Mouse (Mus musculus): ENCODE measurements at regions not wholly inside any gene's neighbourhood (a gene's known extent, or its start where the extent isn't known, plus 50 kb on each side); places are given as distances from the start of the nearest gene placed in this dataset.

DNA sequence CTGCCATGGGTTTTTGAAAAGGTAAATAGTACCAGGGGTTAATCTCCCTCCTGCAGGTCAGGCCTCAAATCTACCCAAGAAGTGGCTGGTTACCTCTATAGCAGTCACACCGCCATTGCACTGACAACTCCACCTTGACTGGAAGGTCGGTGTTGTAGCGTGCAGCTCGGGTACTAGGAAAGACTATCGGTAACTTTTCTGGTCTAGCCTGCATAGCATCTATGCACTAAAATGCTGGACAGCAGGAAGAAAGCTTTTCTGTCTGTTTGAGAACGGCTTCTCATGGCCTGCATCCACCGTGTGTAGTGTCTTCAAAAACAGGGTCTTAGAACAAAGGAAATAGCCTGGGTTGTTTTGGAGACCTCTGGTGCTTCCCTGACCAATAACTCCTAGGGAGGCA is 88.8 kb downstream of the Bms1 start:
- TF ChIP-seq CTCF (IDR thresholded peaks at IDR 0.05): no peak
- Histone ChIP-seq H3K4me3 (no peak overlapping the region), H3K27ac (no peak overlapping the region)
- DNase-seq (ENCODE audit: extremely low spot score in 1 of 2, low spot score in 2 of 2): no peak
- intact Hi-C loops (cut with DNase I): no loop called here

DNA sequence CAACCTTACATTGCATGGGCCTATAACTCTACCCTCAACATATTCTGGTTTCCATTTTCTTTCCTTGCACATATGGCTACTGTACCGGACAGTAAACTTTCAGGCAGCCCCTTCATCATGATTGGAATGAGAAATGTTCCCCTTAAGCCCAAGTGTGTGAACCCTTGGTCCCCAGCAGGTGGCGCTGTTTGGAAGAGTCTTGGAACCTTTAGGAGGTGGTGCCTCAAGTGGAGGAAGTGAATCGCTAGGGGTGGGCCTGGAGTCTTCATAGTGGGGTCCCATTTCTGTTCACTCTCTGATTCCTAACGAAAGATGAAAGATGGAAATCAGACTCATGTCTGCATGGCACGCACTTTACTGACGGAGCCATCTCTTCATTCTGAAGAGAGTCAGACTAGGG is 91.8 kb downstream of the Bms1 start:
- DNase-seq (ENCODE audit: extremely low spot score in 1 of 2, low spot score in 2 of 2): no peak
- no peak overlapping the region for H3K4me3 ChIP-seq
- TF ChIP-seq CTCF (IDR thresholded peaks at IDR 0.05): peak; percentile 15; the same call in 1 of the 2 replicates
- H3K27ac ChIP-seq: no peak overlapping the region
- intact Hi-C loops (cut with DNase I): no loop called here

DNA sequence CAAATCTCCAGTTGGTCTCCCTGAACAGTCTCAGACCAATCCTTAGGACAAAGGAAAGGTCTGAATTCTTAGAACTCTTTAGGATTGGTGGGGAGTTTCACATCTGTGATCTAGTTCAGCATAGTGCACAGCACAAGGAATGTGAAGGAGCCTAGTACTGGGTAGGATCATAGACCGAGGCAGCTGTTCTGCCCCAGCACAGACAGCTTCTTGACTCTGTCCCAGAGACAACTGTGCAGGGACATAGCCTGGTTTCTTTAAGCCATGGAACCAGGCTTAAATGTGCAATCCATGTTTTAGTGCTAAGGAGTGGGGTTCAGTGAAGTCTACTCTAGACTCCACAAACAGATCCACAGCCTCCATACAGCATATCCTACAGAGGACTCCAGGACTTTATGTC is 93.6 kb downstream of the Bms1 start:
- intact Hi-C loops (cut with DNase I): no loop called here
- Histone ChIP-seq H3K4me3 (no peak overlapping the region), H3K27ac (no peak overlapping the region)
- no peak for TF ChIP-seq CTCF (IDR thresholded peaks at IDR 0.05)
- DNase-seq (ENCODE audit: extremely low spot score in 1 of 2, low spot score in 2 of 2): no peak

DNA sequence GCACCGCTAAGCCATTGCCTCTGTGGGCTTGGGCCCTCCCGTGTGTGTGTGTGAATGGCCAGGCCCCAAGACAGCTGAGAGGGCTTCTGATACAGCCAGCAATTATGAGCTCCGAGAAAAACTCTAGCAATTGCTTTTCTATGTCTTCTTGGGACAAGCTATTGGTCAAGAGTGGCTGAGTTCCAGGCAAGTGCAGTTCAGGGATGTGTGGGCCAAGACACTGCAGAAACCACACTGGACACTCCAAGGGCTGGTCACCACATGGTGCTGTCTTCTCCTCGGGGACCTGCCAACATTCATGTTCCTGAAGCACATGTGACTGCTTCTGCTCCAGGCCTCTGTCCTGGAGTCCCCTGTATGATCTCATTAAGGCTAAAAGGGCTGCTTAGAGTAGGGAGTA is 94.7 kb downstream of the Bms1 start:
- Histone ChIP-seq H3K4me3 (no peak overlapping the region), H3K27ac (no peak overlapping the region)
- intact Hi-C loops (cut with DNase I): no loop called here
- TF ChIP-seq CTCF (IDR thresholded peaks at IDR 0.05): no peak
- no peak for DNase-seq (ENCODE audit: extremely low spot score in 1 of 2, low spot score in 2 of 2)

DNA sequence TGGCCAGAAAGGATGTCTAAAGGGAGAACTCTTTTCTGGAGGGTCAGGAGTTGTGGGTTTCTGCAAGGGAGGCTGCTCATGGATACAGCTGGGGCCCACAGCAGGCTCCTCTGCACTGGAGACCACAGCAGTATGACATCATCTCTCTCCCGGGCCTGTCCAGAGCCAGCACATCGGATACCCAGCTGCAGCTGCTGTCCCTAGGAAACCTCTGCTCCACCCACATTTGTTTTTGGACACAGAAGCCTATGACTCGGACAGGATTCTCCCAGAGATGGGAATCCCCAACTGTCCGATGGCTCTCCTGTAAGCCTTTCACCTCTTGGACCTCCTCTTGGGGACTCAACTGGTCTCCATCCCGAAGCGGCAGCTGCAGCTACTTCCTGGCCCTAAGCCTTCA is 96.2 kb downstream of the Bms1 start:
- TF ChIP-seq CTCF (IDR thresholded peaks at IDR 0.05): no peak
- DNase-seq (ENCODE audit: extremely low spot score in 1 of 2, low spot score in 2 of 2): no peak
- Histone ChIP-seq H3K4me3 (no peak overlapping the region), H3K27ac (no peak overlapping the region)
- intact Hi-C loops (cut with DNase I): no loop called here

DNA sequence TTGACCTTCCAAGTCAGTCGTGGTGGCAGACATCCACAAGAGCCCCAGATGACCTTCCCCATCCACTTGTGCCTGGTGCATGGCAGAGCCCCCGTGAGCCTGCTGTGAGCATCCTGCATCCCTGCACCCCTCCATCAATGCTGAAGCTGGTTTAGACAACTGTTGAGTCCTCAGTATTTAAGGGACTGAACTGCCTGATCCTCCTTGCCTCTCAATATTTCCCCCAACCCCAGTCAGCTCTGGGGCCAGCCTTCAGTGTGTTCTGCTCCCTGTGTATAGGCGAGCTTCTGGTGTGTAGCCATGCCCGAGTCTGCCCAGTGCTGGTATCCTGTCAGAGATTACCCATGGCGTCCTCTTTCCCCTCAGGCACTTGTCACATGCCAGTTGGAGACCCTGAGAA is 96.6 kb downstream of the Bms1 start:
- TF ChIP-seq CTCF (IDR thresholded peaks at IDR 0.05): no peak
- intact Hi-C loops (cut with DNase I): no loop called here
- no peak for DNase-seq (ENCODE audit: extremely low spot score in 1 of 2, low spot score in 2 of 2)
- Histone ChIP-seq H3K4me3 (no peak overlapping the region), H3K27ac (no peak overlapping the region)

DNA sequence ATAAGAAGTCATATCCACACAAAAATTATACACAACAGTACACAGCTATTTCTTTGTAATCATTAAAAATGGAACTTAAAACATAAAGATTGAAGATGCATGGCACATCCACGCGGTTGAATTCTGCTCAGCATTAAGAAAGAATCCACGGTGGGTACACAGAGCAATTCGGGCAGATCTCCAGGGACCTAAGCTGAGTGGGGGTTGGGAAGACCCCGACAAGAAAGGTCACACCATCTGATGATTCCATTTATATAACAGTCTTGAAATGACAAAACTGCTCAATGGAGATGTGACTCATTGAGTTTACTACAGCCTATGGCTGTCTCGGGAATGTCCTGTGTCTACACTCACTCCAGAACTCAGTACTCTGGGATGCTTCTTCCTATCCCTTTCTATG is 97.2 kb downstream of the Bms1 start:
- no peak for DNase-seq (ENCODE audit: extremely low spot score in 1 of 2, low spot score in 2 of 2)
- TF ChIP-seq CTCF (IDR thresholded peaks at IDR 0.05): no peak

DNA sequence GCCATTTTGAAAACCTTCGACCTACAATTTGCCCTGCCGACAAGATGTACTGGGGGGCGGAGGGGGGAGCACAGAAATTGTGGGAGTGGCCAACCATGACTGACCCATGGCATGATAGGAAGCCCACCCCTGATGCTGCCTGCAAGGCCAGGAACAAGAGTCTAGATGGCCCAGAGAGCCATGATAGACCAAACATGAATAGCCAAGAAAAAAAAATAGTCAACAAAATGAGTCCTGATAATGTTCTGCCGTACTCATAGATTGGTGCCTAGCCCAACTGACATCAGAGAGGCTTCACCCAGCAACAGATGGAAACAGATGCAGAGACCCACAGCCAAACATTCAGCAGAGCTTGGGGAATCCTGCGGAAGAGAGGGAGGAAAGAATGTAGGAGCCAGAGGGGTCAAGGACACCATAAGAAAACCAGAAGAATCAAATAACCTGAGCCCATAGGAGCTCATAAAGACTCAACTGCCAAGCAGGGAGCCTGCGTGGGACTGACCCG is 99.2 kb downstream of the Bms1 start:
- intact Hi-C loops (cut with DNase I): no loop called here
- H3K27ac ChIP-seq: no peak overlapping the region
- DNase-seq (ENCODE audit: extremely low spot score in 1 of 2, low spot score in 2 of 2): no peak
- TF ChIP-seq CTCF (IDR thresholded peaks at IDR 0.05): no peak
- H3K4me3 ChIP-seq: no peak overlapping the region

More for the DNA sequence above, 97.2 kb downstream of the Bms1 start:
- Histone ChIP-seq H3K27ac (no peak overlapping the region), H3K4me3 (no peak overlapping the region)
- intact Hi-C loops (cut with DNase I): no loop called here

DNA sequence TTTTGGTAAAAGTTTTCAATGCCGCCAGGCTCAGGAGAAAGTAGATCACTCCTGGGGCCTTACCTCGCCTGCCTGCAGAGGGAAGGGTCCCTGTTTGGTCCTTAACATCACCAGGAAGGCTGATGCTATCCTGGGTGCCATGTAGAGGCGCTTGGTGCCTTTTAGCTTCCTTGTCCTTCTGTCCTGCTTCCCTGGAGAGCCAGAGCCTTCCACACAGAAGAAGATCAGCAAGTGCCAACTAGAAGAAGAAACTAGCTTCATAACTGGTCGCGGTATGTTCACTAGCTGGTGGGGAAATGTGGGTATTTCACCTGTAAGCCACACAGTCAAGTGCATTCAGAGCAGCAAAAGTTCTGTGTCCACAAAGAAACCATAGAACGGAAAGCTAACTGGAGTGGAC is 103.4 kb downstream of the Bms1 start:
- no peak for DNase-seq (ENCODE audit: extremely low spot score in 1 of 2, low spot score in 2 of 2)
- H3K4me3 ChIP-seq: no peak overlapping the region
- TF ChIP-seq CTCF (IDR thresholded peaks at IDR 0.05): no peak
- no peak overlapping the region for H3K27ac ChIP-seq
- intact Hi-C loops (cut with DNase I): no loop called here

DNA sequence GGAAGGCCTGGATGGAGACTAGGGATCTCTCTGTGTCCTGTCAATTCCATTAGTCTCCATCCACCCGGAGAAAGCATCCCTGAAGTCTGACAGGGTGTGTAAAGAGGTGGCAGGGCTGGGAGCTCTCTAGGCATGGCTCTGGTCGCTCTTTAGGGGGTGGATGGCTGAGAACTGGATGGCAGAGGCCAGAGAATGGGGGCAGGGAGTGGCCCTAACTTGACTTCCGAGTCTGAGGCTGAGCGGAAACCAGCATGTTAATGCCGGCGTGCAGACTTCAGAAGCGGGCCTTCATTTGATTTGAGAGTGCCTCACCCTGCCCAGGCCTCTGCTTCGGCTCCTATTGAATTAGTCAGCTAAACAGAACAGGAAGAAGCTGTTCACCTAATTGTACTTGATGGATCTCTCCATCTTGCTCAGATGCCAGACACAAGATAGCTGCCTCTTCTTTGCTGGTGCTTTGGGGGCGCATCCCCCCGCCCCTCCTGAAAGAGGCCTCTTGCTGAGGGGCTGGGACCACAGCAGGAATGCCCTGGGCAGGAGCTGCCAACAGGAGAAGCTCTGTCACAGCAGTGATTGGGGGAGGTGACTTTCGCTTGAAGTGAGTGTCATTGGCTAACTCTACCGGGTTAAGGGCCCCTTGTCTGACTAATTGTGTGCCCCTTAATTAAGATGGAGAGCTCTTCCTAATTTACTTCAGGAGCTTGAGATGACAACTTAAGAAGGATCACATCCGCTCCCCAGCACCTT is 104.2 kb downstream of the Bms1 start:
- TF ChIP-seq CTCF (IDR thresholded peaks at IDR 0.05): no peak
- no peak overlapping the region for H3K27ac ChIP-seq
- DNase-seq (ENCODE audit: extremely low spot score in 1 of 2, low spot score in 2 of 2): no peak
- intact Hi-C loops (cut with DNase I): no loop called here
- no peak overlapping the region for H3K4me3 ChIP-seq

DNA sequence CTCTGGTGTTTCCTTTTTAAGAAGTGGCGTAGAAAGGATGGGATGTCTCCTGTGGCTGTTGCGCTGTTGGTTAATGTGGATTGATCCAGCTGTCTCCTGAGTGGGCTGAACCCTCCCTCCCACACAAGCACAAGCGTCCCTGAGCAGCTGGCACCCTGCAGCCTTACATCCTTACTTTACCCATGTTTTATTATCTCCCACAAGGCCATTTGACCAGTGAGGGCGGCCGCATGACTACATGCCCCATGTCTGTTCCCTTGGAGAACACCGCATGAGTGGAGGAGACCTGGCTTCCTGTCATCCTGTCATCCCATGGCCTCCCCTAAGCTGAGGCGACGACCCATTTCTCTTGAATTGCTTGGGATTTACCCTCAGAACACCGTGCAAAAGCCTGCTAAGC is 108.2 kb downstream of the Bms1 start:
- H3K4me3 ChIP-seq: no peak overlapping the region
- no peak for TF ChIP-seq CTCF (IDR thresholded peaks at IDR 0.05)
- no peak for DNase-seq (ENCODE audit: extremely low spot score in 1 of 2, low spot score in 2 of 2)
- intact Hi-C loops (cut with DNase I): no loop called here
- no peak overlapping the region for H3K27ac ChIP-seq

DNA sequence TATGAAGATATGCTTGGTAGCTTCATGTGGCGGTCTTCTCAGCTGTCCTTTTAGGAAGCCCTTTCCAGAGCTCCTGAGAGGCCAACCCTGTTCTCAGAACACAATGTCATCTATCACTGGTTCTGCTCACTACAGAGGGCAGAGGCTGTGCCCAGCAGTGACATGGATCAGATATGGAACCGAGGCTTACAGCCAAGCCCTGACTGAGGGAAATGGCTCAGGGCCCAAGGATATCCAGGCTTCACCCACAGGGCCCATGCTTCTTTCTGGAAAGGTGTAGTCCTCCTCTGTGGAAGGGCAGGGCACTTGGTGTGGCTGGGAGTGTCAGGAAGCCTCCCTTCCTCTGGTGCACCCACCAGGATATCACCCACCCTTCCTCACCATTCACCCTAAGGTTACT is 109.4 kb downstream of the Bms1 start:
- no peak for DNase-seq (ENCODE audit: extremely low spot score in 1 of 2, low spot score in 2 of 2)
- Histone ChIP-seq H3K27ac (no peak overlapping the region), H3K4me3 (no peak overlapping the region)
- no peak for TF ChIP-seq CTCF (IDR thresholded peaks at IDR 0.05)
- intact Hi-C loops (cut with DNase I): no loop called here

DNA sequence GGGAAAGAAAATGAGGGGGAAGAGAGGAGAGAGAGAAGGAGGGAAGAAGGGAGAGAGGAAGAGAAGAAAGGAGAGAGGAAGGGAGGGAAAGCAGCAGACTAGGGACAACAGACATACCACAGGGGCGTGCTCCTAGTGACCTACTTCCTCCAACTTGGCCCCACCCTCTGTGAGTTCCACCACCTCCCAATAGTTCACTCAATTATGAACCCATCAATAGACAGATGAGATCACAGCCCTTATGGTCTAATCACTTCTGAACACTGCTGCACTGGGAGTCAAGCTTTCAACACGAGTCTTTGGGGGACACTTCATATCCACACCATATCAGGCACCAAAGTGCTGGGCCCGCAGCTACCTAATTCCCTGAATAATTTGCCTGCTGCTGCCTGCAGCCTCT is 110.7 kb downstream of the Bms1 start:
- Histone ChIP-seq H3K27ac (no peak overlapping the region), H3K4me3 (no peak overlapping the region)
- no peak for DNase-seq (ENCODE audit: extremely low spot score in 1 of 2, low spot score in 2 of 2)
- TF ChIP-seq CTCF (IDR thresholded peaks at IDR 0.05): no peak
- intact Hi-C loops (cut with DNase I): no loop called here

All from left cerebral cortex, adult 2 months (tissue).